Mouse (Mus musculus): ENCODE data around the gene Ankdd1a. TPM values are rescaled to one million over a fixed set of nuclear protein-coding genes. Genes with fewer than 3 reads are reported as not detected.

The Ankdd1a gene
- polyA plus RNA-seq, 1 experiment from 2014 or later: not detected

DNA sequence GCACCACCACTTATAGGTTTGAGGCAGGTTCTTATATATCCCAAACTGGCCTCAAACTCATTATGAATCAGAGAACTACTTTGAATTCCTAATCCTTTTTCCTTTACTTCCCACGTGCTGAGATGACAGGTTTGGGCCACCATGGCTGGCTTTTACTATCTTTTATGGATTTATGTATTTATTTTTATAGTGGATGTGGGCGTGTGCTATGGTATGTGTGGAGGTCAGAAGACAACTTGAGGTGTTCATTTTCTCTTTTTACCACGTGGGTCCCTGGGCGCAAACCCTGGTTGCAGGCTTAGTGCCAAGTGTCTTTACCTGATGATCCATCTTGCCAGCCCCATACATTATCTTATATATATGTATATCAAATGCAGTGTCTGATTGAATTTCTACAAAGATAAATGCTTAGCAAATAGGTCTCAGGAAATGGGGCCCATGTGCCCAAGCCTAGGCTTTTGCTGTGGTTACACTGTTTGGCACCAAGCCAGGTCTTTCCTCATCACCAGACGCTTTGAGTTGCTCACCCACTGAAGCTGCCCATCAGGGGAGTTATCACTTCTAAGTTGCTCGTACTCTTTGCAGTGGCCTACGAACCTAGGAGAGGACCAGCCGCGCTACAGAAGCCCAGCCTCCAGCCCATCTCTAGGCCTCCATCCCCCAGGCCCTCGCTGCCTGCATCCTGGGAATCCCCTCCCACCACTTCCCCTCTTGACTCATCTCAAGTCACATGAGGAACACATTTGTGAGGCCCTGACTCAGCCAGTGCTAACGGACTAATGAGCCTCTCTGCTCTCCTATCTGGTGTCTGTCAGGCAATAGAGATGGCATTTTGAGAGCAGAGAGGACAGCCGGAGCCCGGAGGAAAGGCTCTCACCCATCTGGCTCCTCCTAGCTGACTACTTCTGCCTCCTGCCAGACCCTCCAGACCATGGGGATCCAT, 21.4 kb upstream of the Ankdd1a start:
- 51% methylated on average over 13 of the region's 13 CpGs for WGBS
- peak; percentile 42; the same call in 1 of the 2 replicates for ATAC-seq (ENCODE audit: insufficient number of reproducible peaks, insufficient read depth, low FRiP score, low read depth)
- H3K27ac ChIP-seq (ENCODE audit: low read length): peak overlapping the region; percentile 48; the same call in 1 of the 2 replicates

DNA sequence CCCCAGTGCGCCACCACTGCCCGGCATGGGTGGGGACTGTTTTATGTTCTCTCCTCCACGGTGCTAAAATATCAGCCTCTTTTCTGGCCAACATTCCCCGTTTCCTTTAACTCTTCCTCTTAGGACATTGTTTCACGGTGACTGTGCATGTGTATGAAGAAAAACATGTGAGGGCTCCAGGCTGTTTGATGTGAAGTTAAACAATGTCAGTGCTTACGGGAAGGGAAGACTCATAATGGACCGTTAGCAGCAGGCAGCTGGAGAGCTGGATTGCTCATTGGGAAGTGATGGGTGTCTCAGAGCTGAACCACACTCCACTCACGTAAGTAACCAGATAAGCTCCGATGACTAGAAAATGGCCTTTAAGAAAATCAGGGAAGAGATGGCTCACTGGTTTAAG, 19.7 kb upstream of the Ankdd1a start:
- Histone ChIP-seq H3K36me3 (ENCODE audit: control insufficient read depth, insufficient read depth, low read length) (no peaks in the 10 kb centered on the region), H3K4me1 (ENCODE audit: control insufficient read depth, insufficient read depth, low read length) (peaks cover 8% of the 10 kb centered on the region; the same call in 1 of the 2 replicates), H3K9me3 (ENCODE audit: control insufficient read depth, low read depth, low read length) (no peaks in the 10 kb centered on the region), H3K27me3 (ENCODE audit: control insufficient read depth, insufficient read depth, low read length) (no peaks in the 10 kb centered on the region), H3K27ac (ENCODE audit: low read length) (0 out of 2 replicates have a peak overlapping the region, but pooled peaks have one; percentile 3), H3K4me3 (ENCODE audit: low read depth, low read length) (no peak overlapping the region), H3K9ac (replicated peaks; ENCODE audit: low read depth, low read length) (no peak overlapping the region), H3K4me2 (replicated peaks; ENCODE audit: low read depth, low read length) (no peak overlapping the region)
- WGBS: 57% methylated on average over 9 of the region's 9 CpGs
- ATAC-seq (ENCODE audit: insufficient number of reproducible peaks, insufficient read depth, low FRiP score, low read depth): no peak

More for the DNA sequence above, 21.4 kb upstream of the Ankdd1a start:
- Histone ChIP-seq H3K9ac (replicated peaks; ENCODE audit: low read depth, low read length) (no peak overlapping the region), H3K4me3 (ENCODE audit: low read depth, low read length) (no peak overlapping the region), H3K4me1 (ENCODE audit: control insufficient read depth, insufficient read depth, low read length) (peaks cover 8% of the 10 kb centered on the region; the same call in 1 of the 2 replicates), H3K9me3 (ENCODE audit: control insufficient read depth, low read depth, low read length) (no peaks in the 10 kb centered on the region), H3K36me3 (ENCODE audit: control insufficient read depth, insufficient read depth, low read length) (no peaks in the 10 kb centered on the region), H3K4me2 (replicated peaks; ENCODE audit: low read depth, low read length) (no peak overlapping the region), H3K27me3 (ENCODE audit: control insufficient read depth, insufficient read depth, low read length) (no peaks in the 10 kb centered on the region)

GRCm38 (mm10) chr9:65537901-65538630, 18.1 kb upstream of the Ankdd1a start:
- Histone ChIP-seq H3K9ac (replicated peaks; ENCODE audit: low read depth, low read length) (no peak overlapping the region), H3K36me3 (ENCODE audit: control insufficient read depth, insufficient read depth, low read length) (no peaks in the 10 kb centered on the region), H3K4me3 (ENCODE audit: low read depth, low read length) (no peak overlapping the region), H3K4me2 (replicated peaks; ENCODE audit: low read depth, low read length) (no peak overlapping the region), H3K27ac (ENCODE audit: low read length) (no peak overlapping the region), H3K27me3 (ENCODE audit: control insufficient read depth, insufficient read depth, low read length) (no peaks in the 10 kb centered on the region), H3K9me3 (ENCODE audit: control insufficient read depth, low read depth, low read length) (no peaks in the 10 kb centered on the region), H3K4me1 (ENCODE audit: control insufficient read depth, insufficient read depth, low read length) (peaks cover 8% of the 10 kb centered on the region; the same call in 1 of the 2 replicates)
- no peak for ATAC-seq (ENCODE audit: insufficient number of reproducible peaks, insufficient read depth, low FRiP score, low read depth)
- 86% methylated on average over 8 of the region's 8 CpGs for WGBS

- no peak overlapping the region for H3K4me2 ChIP-seq (replicated peaks; ENCODE audit: low read depth, low read length)
- ATAC-seq (ENCODE audit: insufficient number of reproducible peaks, insufficient read depth, low FRiP score, low read depth): no peak
- no peak overlapping the region for H3K27ac ChIP-seq (ENCODE audit: low read length)
- H3K9me3 ChIP-seq (ENCODE audit: control insufficient read depth, low read depth, low read length): no peaks in the 10 kb centered on the region
- peaks cover 3% of the 10 kb centered on the region; the same call in 1 of the 2 replicates for H3K4me1 ChIP-seq (ENCODE audit: control insufficient read depth, insufficient read depth, low read length)
- H3K36me3 ChIP-seq (ENCODE audit: control insufficient read depth, insufficient read depth, low read length): no peaks in the 10 kb centered on the region
- no peaks in the 10 kb centered on the region for H3K27me3 ChIP-seq (ENCODE audit: control insufficient read depth, insufficient read depth, low read length)
- no peak overlapping the region for H3K9ac ChIP-seq (replicated peaks; ENCODE audit: low read depth, low read length)
- WGBS: 78% methylated on average over 4 of the region's 4 CpGs
- no peak overlapping the region for H3K4me3 ChIP-seq (ENCODE audit: low read depth, low read length)
Measured at GRCm38 (mm10) chr9:65536491-65536890, 16.5 kb upstream of the Ankdd1a start.

DNA sequence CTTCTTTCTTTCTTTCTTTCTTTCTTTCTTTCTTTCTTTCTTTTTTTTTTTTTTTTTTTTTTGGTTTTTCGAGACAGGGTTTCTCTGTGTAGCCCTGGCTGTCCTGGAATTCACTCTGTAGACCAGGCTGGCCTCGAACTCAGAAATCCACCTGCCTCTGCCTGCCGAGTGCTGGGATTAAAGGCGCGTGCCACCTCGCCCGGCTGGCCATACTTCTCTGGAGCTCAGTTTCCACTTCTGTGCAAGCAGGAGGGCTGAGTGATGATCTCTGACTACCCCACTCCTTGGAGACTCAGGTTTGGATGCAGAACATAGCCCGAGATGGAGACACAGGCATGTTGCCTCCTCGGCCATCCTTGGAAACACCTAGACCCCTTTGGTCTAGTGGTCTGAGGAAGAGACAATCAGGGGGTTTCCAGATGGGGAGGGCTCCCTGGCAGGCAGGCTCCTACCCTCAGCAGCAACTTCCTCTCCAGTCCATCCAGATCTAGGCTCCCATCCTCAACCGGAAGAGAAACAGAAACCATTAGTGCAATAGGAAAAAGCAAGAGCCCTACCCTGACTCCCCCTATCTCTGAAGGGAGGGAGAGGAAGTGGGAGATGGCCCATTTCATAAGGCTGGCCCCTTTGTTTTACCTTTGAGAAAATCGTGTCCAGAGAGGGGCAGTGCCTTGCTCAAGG, 15.9 kb upstream of the Ankdd1a start:
- Histone ChIP-seq H3K27ac (ENCODE audit: low read length) (no peak overlapping the region), H3K4me2 (replicated peaks; ENCODE audit: low read depth, low read length) (no peak overlapping the region), H3K27me3 (ENCODE audit: control insufficient read depth, insufficient read depth, low read length) (no peaks in the 10 kb centered on the region), H3K9ac (replicated peaks; ENCODE audit: low read depth, low read length) (no peak overlapping the region), H3K4me1 (ENCODE audit: control insufficient read depth, insufficient read depth, low read length) (no peaks in the 10 kb centered on the region), H3K4me3 (ENCODE audit: low read depth, low read length) (no peak overlapping the region), H3K36me3 (ENCODE audit: control insufficient read depth, insufficient read depth, low read length) (no peaks in the 10 kb centered on the region), H3K9me3 (ENCODE audit: control insufficient read depth, low read depth, low read length) (no peaks in the 10 kb centered on the region)
- no peak for ATAC-seq (ENCODE audit: insufficient number of reproducible peaks, insufficient read depth, low FRiP score, low read depth)
- 82% methylated on average over 10 of the region's 11 CpGs for WGBS

DNA sequence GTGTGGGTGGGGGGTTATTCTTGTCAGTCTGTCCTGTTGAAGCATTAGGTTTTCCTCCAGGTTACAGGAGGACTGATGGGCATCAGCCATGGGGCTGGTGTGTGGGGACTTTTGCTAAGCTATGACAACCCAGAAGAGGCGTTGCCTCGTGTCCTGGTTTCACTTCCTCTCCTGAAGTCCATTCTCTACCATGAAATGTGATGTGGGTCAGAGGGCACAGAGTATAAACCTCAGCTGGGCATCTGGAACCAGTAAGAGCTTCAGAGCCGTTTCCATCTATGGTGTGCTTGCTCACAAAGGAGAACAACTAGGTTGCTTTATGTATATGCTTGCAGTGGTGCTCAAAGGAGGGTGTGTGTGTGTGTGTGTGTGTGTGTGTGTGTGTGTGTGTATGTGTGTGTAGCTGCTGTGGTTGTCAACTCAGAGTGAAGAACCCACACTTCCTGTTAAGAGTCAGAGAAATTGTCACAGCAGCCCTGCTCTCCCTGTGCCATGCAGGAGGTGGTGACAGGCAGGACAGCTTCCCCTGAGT, 15.3 kb upstream of the Ankdd1a start:
- 67% methylated on average over 3 of the region's 3 CpGs for WGBS
- no peak for ATAC-seq (ENCODE audit: insufficient number of reproducible peaks, insufficient read depth, low FRiP score, low read depth)
- H3K9me3 ChIP-seq (ENCODE audit: control insufficient read depth, low read depth, low read length): no peaks in the 10 kb centered on the region
- no peaks in the 10 kb centered on the region for H3K27me3 ChIP-seq (ENCODE audit: control insufficient read depth, insufficient read depth, low read length)
- no peak overlapping the region for H3K4me2 ChIP-seq (replicated peaks; ENCODE audit: low read depth, low read length)
- no peak overlapping the region for H3K4me3 ChIP-seq (ENCODE audit: low read depth, low read length)
- no peaks in the 10 kb centered on the region for H3K36me3 ChIP-seq (ENCODE audit: control insufficient read depth, insufficient read depth, low read length)
- no peak overlapping the region for H3K27ac ChIP-seq (ENCODE audit: low read length)
- H3K4me1 ChIP-seq (ENCODE audit: control insufficient read depth, insufficient read depth, low read length): no peaks in the 10 kb centered on the region
- no peak overlapping the region for H3K9ac ChIP-seq (replicated peaks; ENCODE audit: low read depth, low read length)

GRCm38 (mm10) chr9:65534111-65534510, 14.1 kb upstream of the Ankdd1a start:
- Histone ChIP-seq H3K9me3 (ENCODE audit: control insufficient read depth, low read depth, low read length) (no peaks in the 10 kb centered on the region), H3K4me1 (ENCODE audit: control insufficient read depth, insufficient read depth, low read length) (no peaks in the 10 kb centered on the region), H3K9ac (replicated peaks; ENCODE audit: low read depth, low read length) (no peak overlapping the region), H3K4me2 (replicated peaks; ENCODE audit: low read depth, low read length) (no peak overlapping the region), H3K27ac (ENCODE audit: low read length) (no peak overlapping the region), H3K36me3 (ENCODE audit: control insufficient read depth, insufficient read depth, low read length) (no peaks in the 10 kb centered on the region), H3K4me3 (ENCODE audit: low read depth, low read length) (no peak overlapping the region), H3K27me3 (ENCODE audit: control insufficient read depth, insufficient read depth, low read length) (no peaks in the 10 kb centered on the region)
- 92% methylated on average over 3 of the region's 3 CpGs for WGBS
- no peak for ATAC-seq (ENCODE audit: insufficient number of reproducible peaks, insufficient read depth, low FRiP score, low read depth)

GRCm38 (mm10) chr9:65532986-65533385, 13.0 kb upstream of the Ankdd1a start:
- Histone ChIP-seq H3K4me1 (ENCODE audit: control insufficient read depth, insufficient read depth, low read length) (no peaks in the 10 kb centered on the region), H3K27me3 (ENCODE audit: control insufficient read depth, insufficient read depth, low read length) (no peaks in the 10 kb centered on the region), H3K36me3 (ENCODE audit: control insufficient read depth, insufficient read depth, low read length) (no peaks in the 10 kb centered on the region), H3K9ac (replicated peaks; ENCODE audit: low read depth, low read length) (no peak overlapping the region), H3K4me2 (replicated peaks; ENCODE audit: low read depth, low read length) (no peak overlapping the region), H3K27ac (ENCODE audit: low read length) (no peak overlapping the region), H3K9me3 (ENCODE audit: control insufficient read depth, low read depth, low read length) (no peaks in the 10 kb centered on the region), H3K4me3 (ENCODE audit: low read depth, low read length) (no peak overlapping the region)
- WGBS: 62% methylated on average over 8 of the region's 8 CpGs
- no peak for ATAC-seq (ENCODE audit: insufficient number of reproducible peaks, insufficient read depth, low FRiP score, low read depth)

All from stomach, embryonic 14.5 days (tissue).